In genomic region chr2:75703375-75704181, GRCm38 (mm10) we compare ENCODE assay signal across 8 mouse cellular contexts. TPM values are rescaled to one million over a fixed set of nuclear protein-coding genes. Genes with fewer than 3 reads are reported as not detected.
A peak's percentile ranks its signal among the peaks of the same experiment; 100 is the strongest.
DNase-seq lines count a peak whose midpoint lies in the region; ATAC-seq and TF ChIP-seq lines count a peak whose summit lies in the region.

No protein-coding gene starts in this region.

- H3K4me2 ChIP-seq in forebrain, embryonic 11.5 days (ENCODE audit: low read depth, low read length, severe bottlenecking) = peak overlapping the region; percentile 82
- H3K4me2 ChIP-seq in heart, embryonic 16.5 days (ENCODE audit: low read depth, low read length) = peak overlapping the region; percentile 94
- peak overlapping the region; percentile 82 for H3K4me2 ChIP-seq in liver, embryonic 16.5 days (ENCODE audit: low read depth, low read length)
- peak overlapping the region; percentile 81 for H3K4me2 ChIP-seq in neural tube, embryonic 13.5 days

- no peaks in the 10 kb centered on the region for H3K36me3 ChIP-seq in forebrain, embryonic 11.5 days (ENCODE audit: control insufficient read depth, insufficient read depth, low read length)
- H3K36me3 ChIP-seq in heart, embryonic 16.5 days (ENCODE audit: control insufficient read depth, insufficient read depth) = no peaks in the 10 kb centered on the region
- peaks cover 6% of the 10 kb centered on the region; the same call in 1 of the 2 replicates for H3K36me3 ChIP-seq in liver, embryonic 16.5 days (ENCODE audit: control insufficient read depth, insufficient read depth)
- H3K36me3 ChIP-seq in neural tube, embryonic 13.5 days = no peaks in the 10 kb centered on the region
- no peaks in the 10 kb centered on the region for H3K36me3 ChIP-seq in testis, adult 2 months (ENCODE audit: control insufficient read depth, insufficient read depth, low read length)

- ATAC-seq in forebrain, embryonic 11.5 days (replicated peaks; ENCODE audit: low FRiP score) = peak; percentile 83
- ATAC-seq in heart, embryonic 16.5 days (replicated peaks; ENCODE audit: extremely low read depth, insufficient read depth, low FRiP score) = peak; percentile 54
- peak; percentile 44 for ATAC-seq in liver, embryonic 16.5 days (ENCODE audit: low read depth)
- ATAC-seq in neural tube, embryonic 13.5 days (ENCODE audit: low read depth) = peak; percentile 85

- H3K27me3 ChIP-seq in forebrain, embryonic 11.5 days (ENCODE audit: control insufficient read depth, insufficient read depth, low read length) = no peaks in the 10 kb centered on the region
- H3K27me3 ChIP-seq in heart, embryonic 16.5 days (ENCODE audit: control insufficient read depth, insufficient read depth, low read length) = no peaks in the 10 kb centered on the region
- H3K27me3 ChIP-seq in liver, embryonic 16.5 days (ENCODE audit: control insufficient read depth, insufficient read depth, low read depth, low read length) = no peaks in the 10 kb centered on the region
- H3K27me3 ChIP-seq in neural tube, embryonic 13.5 days = 0 out of 2 replicates have a peak, but pooled peaks cover 3% of the 10 kb centered on the region
- no peaks in the 10 kb centered on the region; the same call in 1 of the 2 replicates for H3K27me3 ChIP-seq in testis, adult 2 months (ENCODE audit: control insufficient read depth, insufficient read depth, low read length)

- peak; percentile 81 to 86 for DNase-seq in CD8-positive naive resting alpha-beta T cell, adult 2 months (ENCODE audit: low read depth in 2 of 2, low spot score in 2 of 2)
- peak; percentile 67 for DNase-seq in c-Kit-positive CD71-positive TER-119-negative erythroid progenitor cells, embryonic 14.5 days (ENCODE audit: low read depth)
- peak; percentile 94 for DNase-seq in forebrain, embryonic 11.5 days (ENCODE audit: low spot score)
- DNase-seq in kidney, postnatal 36 days = peak; percentile 98

- peak overlapping the region; percentile 62 for H3K4me3 ChIP-seq in forebrain, embryonic 11.5 days (ENCODE audit: low read depth, low read length)
- H3K4me3 ChIP-seq in heart, embryonic 16.5 days (ENCODE audit: low read length) = peak overlapping the region; percentile 98
- H3K4me3 ChIP-seq in liver, embryonic 16.5 days (ENCODE audit: low read depth, low read length) = peak overlapping the region; percentile 96
- peak overlapping the region; percentile 52 for H3K4me3 ChIP-seq in neural tube, embryonic 13.5 days
- peak overlapping the region; percentile 92 for H3K4me3 ChIP-seq in testis, adult 2 months (ENCODE audit: control insufficient read depth, low read depth, low read length)

- no peak for TF ChIP-seq CTCF in testis, adult 2 months (IDR thresholded peaks at IDR 0.05; ENCODE audit: control insufficient read depth, insufficient read depth, insufficient replicate concordance, low read depth, low read length)

- H3K9ac ChIP-seq in forebrain, embryonic 11.5 days (ENCODE audit: low read length) = peak overlapping the region; percentile 76
- H3K9ac ChIP-seq in heart, embryonic 16.5 days (ENCODE audit: low read length) = peak overlapping the region; percentile 97
- peak overlapping the region; percentile 99 for H3K9ac ChIP-seq in liver, embryonic 16.5 days (ENCODE audit: low read depth, low read length)
- peak overlapping the region; percentile 71 for H3K9ac ChIP-seq in neural tube, embryonic 13.5 days

- no peaks in the 10 kb centered on the region for H3K9me3 ChIP-seq in forebrain, embryonic 11.5 days (ENCODE audit: control insufficient read depth, low read length)
- H3K9me3 ChIP-seq in heart, embryonic 16.5 days (replicated peaks; ENCODE audit: control insufficient read depth, low read length) = no peaks in the 10 kb centered on the region
- H3K9me3 ChIP-seq in liver, embryonic 16.5 days (replicated peaks; ENCODE audit: control insufficient read depth, low read length) = no peaks in the 10 kb centered on the region
- no peaks in the 10 kb centered on the region for H3K9me3 ChIP-seq in neural tube, embryonic 13.5 days

- under 1% methylated on average over 62 of the region's 62 CpGs for WGBS in forebrain, embryonic 11.5 days
- WGBS in heart, embryonic 16.5 days = under 1% methylated on average over 60 of the region's 62 CpGs
- under 1% methylated on average over 60 of the region's 62 CpGs for WGBS in liver, embryonic 16.5 days (ENCODE audit: insufficient replicate concordance)
- under 1% methylated on average over 62 of the region's 62 CpGs for WGBS in neural tube, embryonic 13.5 days

- peaks cover 3% of the 10 kb centered on the region; the same call in 1 of the 2 replicates for H3K4me1 ChIP-seq in forebrain, embryonic 11.5 days (replicated peaks; ENCODE audit: control insufficient read depth, insufficient read depth, low read length)
- H3K4me1 ChIP-seq in heart, embryonic 16.5 days (ENCODE audit: control insufficient read depth, insufficient read depth, low read length) = peaks cover 47% of the 10 kb centered on the region
- peaks cover 60% of the 10 kb centered on the region for H3K4me1 ChIP-seq in liver, embryonic 16.5 days (ENCODE audit: control insufficient read depth, low read depth, low read length)
- H3K4me1 ChIP-seq in neural tube, embryonic 13.5 days (replicated peaks) = peaks cover 44% of the 10 kb centered on the region
- H3K4me1 ChIP-seq in testis, adult 2 months (ENCODE audit: control insufficient read depth, insufficient read depth, low read length) = peaks cover 11% of the 10 kb centered on the region

- TF ChIP-seq POLR2A in testis, adult 2 months (IDR thresholded peaks at IDR 0.05; ENCODE audit: control insufficient read depth, low read depth, low read length) = peak; percentile 50; the same call in 1 of the 2 replicates

- H3K27ac ChIP-seq in forebrain, embryonic 11.5 days (ENCODE audit: low read depth, low read length) = peak overlapping the region; percentile 87
- H3K27ac ChIP-seq in heart, embryonic 16.5 days (ENCODE audit: low read length) = peak overlapping the region; percentile 99
- peak overlapping the region; percentile 100 for H3K27ac ChIP-seq in liver, embryonic 16.5 days (ENCODE audit: low read length)
- H3K27ac ChIP-seq in neural tube, embryonic 13.5 days (replicated peaks) = peak overlapping the region; percentile 82
- H3K27ac ChIP-seq in testis, adult 2 months (ENCODE audit: control insufficient read depth, insufficient read depth, low read depth, low read length) = peak overlapping the region; percentile 94

RNA-seq across cellular contexts. Expression of gene Nfe2l2, which starts 0.9 kb away (rescaled TPM):
- 26.8 and 27.0 TPM in 2 replicates for polyA plus RNA-seq in forebrain, embryonic 11.5 days (2014; fragmentation: Nextera tagmentation; extraction: Ambion mirVana)
- polyA plus RNA-seq in heart, embryonic 16.5 days (2015; fragmentation: Nextera tagmentation; extraction: Ambion mirVana) = 58.3 and 61.3 TPM in 2 replicates
- 41.3 and 41.4 TPM in 2 replicates for polyA plus RNA-seq in liver, embryonic 16.5 days (2015; fragmentation: Nextera tagmentation; extraction: Ambion mirVana)
- 16.4 and 19.1 TPM in 2 replicates for polyA plus RNA-seq in neural tube, embryonic 13.5 days (2015; fragmentation: Nextera tagmentation; extraction: Ambion mirVana)
- polyA plus RNA-seq in testis, adult 2 months (2012; rRNA removed) = 11.5 and 14.0 TPM in 2 replicates

RNA-seq across cellular contexts. Expression of gene Hnrnpa3, which starts 44.5 kb away (rescaled TPM):
- polyA plus RNA-seq in forebrain, embryonic 11.5 days (2014; fragmentation: Nextera tagmentation; extraction: Ambion mirVana) = 318 and 325 TPM in 2 replicates
- 139 and 182 TPM in 2 replicates for polyA plus RNA-seq in heart, embryonic 16.5 days (2015; fragmentation: Nextera tagmentation; extraction: Ambion mirVana)
- 94.3 and 105 TPM in 2 replicates for polyA plus RNA-seq in liver, embryonic 16.5 days (2015; fragmentation: Nextera tagmentation; extraction: Ambion mirVana)
- polyA plus RNA-seq in neural tube, embryonic 13.5 days (2015; fragmentation: Nextera tagmentation; extraction: Ambion mirVana) = 219 and 224 TPM in 2 replicates
- polyA plus RNA-seq in testis, adult 2 months (2012; rRNA removed) = 42.0 and 60.0 TPM in 2 replicates

Comparison
In these comparisons a context has a peak if more than half of its experiments do, and no peak if none do; other contexts are left out.
1. Peak in every context shown above with its lines: DNase-seq, ATAC-seq, H3K4me3 ChIP-seq and H3K27ac ChIP-seq.